Mouse (Mus musculus) T-helper 17 cell (primary cell): ENCODE measurements around the gene Kptn.

Experiments
- in situ Hi-C, 2 experiments: fragments of 300-600 bp; cut with MboI, MseI; formaldehyde crosslinking; loops; 1 replicate in 1 of 2; 2 replicates in 1 of 2; pipeline ENCODE4 v1.15.1; 2025; ENCODE audit warnings: high pct_unique_total_duplicates in 2 of 2

Gene Kptn

GRCm38 (mm10) chr7:16120262-16120600 is 536 bp downstream of the Kptn start:
- in situ Hi-C loops: no loop called here

- in situ Hi-C loops: no loop called here
Observed at GRCm38 (mm10) chr7:16125829-16126228, 6.1 kb downstream of the Kptn start.

- in situ Hi-C loops: no loop called here
Observed at GRCm38 (mm10) chr7:16128344-16128743, 8.6 kb downstream of the Kptn start.

GRCm38 (mm10) chr7:16128899-16129298 is 9.2 kb downstream of the Kptn start:
- in situ Hi-C loops: no loop called here

DNA sequence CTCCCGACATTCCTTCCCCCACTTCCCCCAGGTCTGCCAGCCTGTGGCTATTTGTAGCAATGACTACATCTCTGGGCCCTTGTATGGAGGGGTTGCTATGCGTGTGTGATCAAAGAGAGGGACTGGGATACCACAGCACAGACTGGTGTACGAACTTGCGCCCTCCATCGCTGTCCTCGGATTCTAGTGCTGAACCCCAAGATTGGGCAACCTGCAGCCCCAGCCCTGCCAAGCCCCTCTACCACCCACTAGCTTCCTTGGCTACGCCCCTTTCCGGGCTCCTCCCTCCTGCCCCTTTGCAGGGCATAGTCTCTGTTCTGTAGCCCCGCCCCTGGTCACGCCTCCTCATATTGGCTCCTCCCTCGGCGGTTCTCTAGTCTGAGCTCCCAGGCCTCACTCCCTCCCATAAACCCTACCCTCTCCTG is 9.7 kb downstream of the Kptn start, which contains the start of gene Slc8a2:
Gene Slc8a2, plus strand, starts transcription at position 406 of the 425 bp plus-strand sequence.
- in situ Hi-C loops: no loop called here

- in situ Hi-C loops: no loop called here
Observed at GRCm38 (mm10) chr7:16129846-16130691, 10.4 kb downstream of the Kptn start.

DNA sequence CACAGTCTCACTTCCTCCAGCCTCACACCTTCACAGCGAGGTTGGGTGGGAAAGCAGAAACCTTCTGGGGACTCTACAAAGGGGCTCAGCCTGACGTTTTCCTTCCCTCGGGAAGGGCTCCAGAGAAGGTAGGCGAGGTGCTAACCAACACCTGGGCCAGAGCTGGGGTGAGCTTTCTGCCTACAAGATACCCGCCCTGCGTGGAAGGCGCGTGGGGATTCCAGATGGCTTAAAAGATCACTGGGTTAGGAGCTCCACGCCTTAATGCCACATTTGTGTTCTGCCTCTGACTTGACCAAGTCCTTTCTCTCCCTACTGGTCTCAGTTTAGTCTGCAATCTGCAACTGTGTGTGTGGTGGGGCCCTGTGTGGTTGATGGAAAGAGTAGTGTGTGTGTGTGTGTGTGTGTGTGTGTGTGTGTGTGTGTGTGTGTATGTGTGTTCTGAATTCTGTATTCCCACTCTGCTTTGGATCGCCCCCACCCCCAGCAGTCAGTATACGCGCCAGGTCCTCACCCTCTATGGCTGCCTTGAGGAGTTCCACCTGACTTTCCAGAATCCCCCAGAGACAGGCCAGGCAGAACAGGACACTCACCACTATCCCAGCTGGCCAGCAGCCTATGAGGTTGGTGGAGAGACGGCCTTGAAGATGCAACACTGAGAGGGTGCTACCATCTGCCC is 11.4 kb downstream of the Kptn start:
- in situ Hi-C loops: no loop called here

GRCm38 (mm10) chr7:16132161-16132581 is 12.5 kb downstream of the Kptn start:
- in situ Hi-C loops: no loop called here

DNA sequence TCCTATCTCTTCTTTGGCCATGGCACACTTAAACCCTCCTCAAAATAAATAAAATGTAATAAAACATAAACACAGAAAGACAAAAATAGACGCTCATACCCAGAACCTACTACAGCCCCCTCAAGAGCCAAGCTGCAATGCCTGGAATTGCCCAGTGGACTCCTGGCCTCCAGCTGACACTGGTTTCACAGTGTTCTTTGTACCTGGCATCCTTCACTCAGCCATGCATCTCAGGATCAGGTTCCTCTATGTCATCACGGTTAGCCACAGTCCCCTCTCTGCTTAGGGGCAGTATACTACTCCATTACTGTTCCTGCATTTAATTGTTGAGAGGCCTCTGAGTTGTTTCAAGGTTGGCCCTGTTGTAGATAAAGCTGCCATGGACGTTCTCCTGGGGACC is 13.2 kb downstream of the Kptn start:
- in situ Hi-C loops: no loop called here

DNA sequence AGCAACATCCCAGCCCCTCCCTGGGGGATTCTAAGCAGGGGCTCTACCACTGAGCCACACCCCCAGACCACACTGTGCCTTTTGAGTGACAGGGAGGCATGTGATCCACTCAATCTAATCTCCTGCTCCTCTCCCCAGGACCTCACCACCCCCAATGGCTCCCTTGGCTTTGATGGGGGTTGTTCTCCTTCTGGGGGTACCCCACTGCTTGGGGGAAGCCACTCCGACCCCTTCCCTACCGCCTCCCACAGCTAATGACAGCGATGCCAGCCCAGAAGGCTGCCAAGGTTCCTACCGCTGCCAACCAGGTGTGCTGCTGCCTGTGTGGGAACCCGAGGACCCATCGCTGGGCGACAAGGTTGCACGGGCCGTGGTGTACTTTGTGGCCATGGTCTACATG is 14.0 kb downstream of the Kptn start:
- in situ Hi-C loops: no loop called here

- in situ Hi-C loops: no loop called here
Observed at GRCm38 (mm10) chr7:16134951-16135392, 15.3 kb downstream of the Kptn start.

GRCm38 (mm10) chr7:16146489-16147410 is 27.1 kb downstream of the Kptn start:
- in situ Hi-C loops: no loop called here

DNA sequence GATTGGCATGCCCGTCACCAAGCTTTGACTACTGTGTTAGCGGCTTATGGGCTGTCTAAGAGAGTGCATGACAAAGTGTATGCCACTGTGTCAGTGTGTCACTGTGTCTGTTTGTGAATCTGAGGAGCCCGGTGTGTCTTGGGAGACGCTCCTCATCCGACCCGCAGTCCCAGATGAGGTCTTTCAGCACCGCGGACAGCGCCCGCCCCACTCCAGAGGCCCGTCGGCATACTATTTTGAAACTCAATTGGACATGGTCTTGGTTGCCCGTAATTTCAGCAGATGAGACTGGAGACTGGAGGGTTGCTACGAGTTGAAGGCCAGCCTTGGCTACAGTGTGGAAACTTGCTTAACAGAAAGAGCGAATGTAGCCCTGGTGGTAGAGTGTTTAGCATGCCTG is 27.9 kb downstream of the Kptn start:
- in situ Hi-C loops: no loop called here

DNA sequence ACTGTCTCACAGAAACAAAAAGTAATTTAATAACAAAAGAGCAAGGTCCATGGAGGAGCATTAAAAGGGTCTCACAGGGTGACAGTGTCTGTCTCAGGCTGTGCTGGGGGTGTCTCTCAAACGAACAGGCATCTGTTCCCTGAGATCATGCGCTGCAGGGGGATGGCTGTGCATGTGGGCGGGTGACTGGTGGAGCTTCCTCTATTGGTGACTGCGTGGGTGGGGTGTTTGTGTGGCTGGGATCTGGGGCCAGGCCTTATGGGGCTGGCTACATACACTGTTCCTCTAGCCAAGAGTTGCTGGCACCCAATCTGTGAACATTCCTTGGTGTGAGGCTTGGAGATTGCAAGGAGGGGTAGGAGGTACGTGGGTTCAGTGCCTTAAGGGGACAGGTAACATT is 29.5 kb downstream of the Kptn start:
- in situ Hi-C loops: no loop called here

- in situ Hi-C loops: loop anchor here in 1 of 2 experiments (5.0 kb wide), 1 partner anchor 168 kb away; no protein-coding TSS in a partner anchor
Observed at GRCm38 (mm10) chr7:16150191-16151145, 30.8 kb downstream of the Kptn start.

GRCm38 (mm10) chr7:16153522-16153921 is 33.8 kb downstream of the Kptn start:
- in situ Hi-C loops: loop anchor here in 1 of 2 experiments (5.0 kb wide), 1 partner anchor 171 kb away; no protein-coding TSS in a partner anchor

- in situ Hi-C loops: no loop called here
Observed at GRCm38 (mm10) chr7:16155132-16155872, 35.6 kb downstream of the Kptn start.

- in situ Hi-C loops: no loop called here
Observed at GRCm38 (mm10) chr7:16156105-16156714, 36.5 kb downstream of the Kptn start.

DNA sequence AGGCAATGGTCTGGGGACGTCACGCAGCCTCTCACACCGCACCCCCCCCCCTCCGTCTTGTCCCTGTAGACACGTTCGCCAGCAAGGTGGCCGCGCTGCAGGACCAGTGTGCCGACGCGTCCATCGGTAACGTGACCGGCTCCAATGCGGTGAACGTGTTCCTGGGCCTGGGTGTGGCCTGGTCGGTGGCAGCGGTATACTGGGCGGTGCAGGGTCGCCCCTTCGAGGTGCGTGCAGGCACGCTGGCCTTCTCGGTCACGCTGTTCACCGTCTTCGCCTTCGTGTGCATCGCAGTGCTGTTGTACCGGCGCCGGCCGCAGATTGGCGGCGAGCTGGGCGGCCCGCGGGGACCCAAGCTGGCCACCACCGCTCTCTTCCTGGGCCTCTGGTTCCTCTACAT is 39.0 kb downstream of the Kptn start:
- in situ Hi-C loops: no loop called here
